Mouse (Mus musculus): Measurements from ENCODE around the gene Sptlc2.

- no peak for TF ChIP-seq CHD2 (IDR thresholded peaks at IDR 0.05; ENCODE audit: low read length)
- TF ChIP-seq CTCF (conservative IDR thresholded peaks at IDR 0.05 in 1 of 2, IDR thresholded peaks at IDR 0.05 in 1 of 2; ENCODE audit: low read depth in 2 of 2, low read length in 2 of 2), result no peak
- TF ChIP-seq MAFK (IDR thresholded peaks at IDR 0.05; ENCODE audit: insufficient replicate concordance, low read length), result no peak
- no peak for TF ChIP-seq UBTF (IDR thresholded peaks at IDR 0.05; ENCODE audit: low read depth, low read length)
- no peak for TF ChIP-seq JUND (conservative IDR thresholded peaks at IDR 0.05; ENCODE audit: low read depth, low read length)
- no peak for TF ChIP-seq NELFE (IDR thresholded peaks at IDR 0.05; ENCODE audit: low read depth, low read length)
- no peak for TF ChIP-seq POLR2A (IDR thresholded peaks at IDR 0.05; ENCODE audit: low read depth, low read length)
- no peak for TF ChIP-seq KAT2A (IDR thresholded peaks at IDR 0.05; ENCODE audit: insufficient replicate concordance, low read length)
- no peak for TF ChIP-seq JUN (IDR thresholded peaks at IDR 0.05; ENCODE audit: insufficient read depth, low read depth, low read length)
- TF ChIP-seq ZNF384 (IDR thresholded peaks at IDR 0.05; ENCODE audit: low read depth, low read length), result no peak
These were observed 104.4 kb downstream of the Sptlc2 start for GRCm38 (mm10) chr12:87283706-87284105.

All from CH12.LX (cell line).